Mouse (Mus musculus): ENCODE measurements around the gene Tnfrsf1b.
"Not testable (repeated sequence)": the region's sequence is repeated elsewhere in the genome, so short reads cannot be mapped to it uniquely, and the experiment has no call there.

Gene Tnfrsf1b

GRCm38 (mm10) chr4:145178918-145179549, 67.6 kb downstream of the Tnfrsf1b start:
- no peak for DNase-seq (ENCODE audit: low spot score)

- DNase-seq (ENCODE audit: low spot score) = not testable (repeated sequence)
These were observed 81.1 kb downstream of the Tnfrsf1b start for GRCm38 (mm10) chr4:145165542-145165941.

GRCm38 (mm10) chr4:145164111-145164510, 82.6 kb downstream of the Tnfrsf1b start:
- no peak for DNase-seq (ENCODE audit: low spot score)

All from embryo, embryonic 10 days (tissue).